ENCODE assay signal across 25 mouse cellular contexts in genomic region chr14:23624455-23624854, GRCm38 (mm10).
"Had no signal": no experiment of that assay in that cellular context is flagged by ENCODE, and none has a peak within 500 bp of the region (broad histone marks: within the 10 kb centered on the region; RNA-seq: fewer than 3 reads in every experiment).

No protein-coding gene starts in this region.

- H3K4me1 ChIP-seq: lung, embryonic 15.5 days; megakaryocyte, embryonic 14.5 days; midbrain, embryonic 10.5 days; midbrain, embryonic 12.5 days; stomach, embryonic 15.5 days had no signal

- H3K4me3 ChIP-seq: lung, embryonic 15.5 days; megakaryocyte, embryonic 14.5 days; midbrain, embryonic 10.5 days; midbrain, embryonic 12.5 days; myocyte; neural tube, embryonic 13.5 days; neural tube, embryonic 15.5 days; stomach, embryonic 15.5 days had no signal

- DNase-seq: liver, postnatal 0 days; lung, adult 2 months; lung, postnatal 14 days; lung, postnatal 36 days; midbrain, embryonic 14.5 days; retina, postnatal 1 day; right cerebral cortex, adult 18-20 months; right cerebral cortex, postnatal 25 days; right cerebral cortex, postnatal 4 days; spleen, adult 18-20 months; thymus, adult 2 months; thymus, postnatal 25 days; thymus, postnatal 4 days had no signal

- ATAC-seq: liver, postnatal 0 days; lung, postnatal 0 days; midbrain, embryonic 16.5 days had no signal

- H3K27ac ChIP-seq: lung, embryonic 15.5 days; macrophage; midbrain, embryonic 10.5 days; midbrain, embryonic 12.5 days; neural tube, embryonic 13.5 days; neural tube, embryonic 15.5 days; stomach, embryonic 15.5 days; stomach, postnatal 0 days had no signal
